Mouse (Mus musculus): Measurements from ENCODE around the gene Tdrkh. TPM values are rescaled to one million over a fixed set of nuclear protein-coding genes. Genes with fewer than 3 reads are reported as not detected.

Tdrkh gene
- polyA plus RNA-seq, 1 experiment = not detected

- peak overlapping the region; percentile 96 for H3K27ac ChIP-seq (ENCODE audit: insufficient read depth, low read depth, low read length)
- TF ChIP-seq CTCF (IDR thresholded peaks at IDR 0.05; ENCODE audit: insufficient read depth, low read depth, low read length) (no peak), POLR2A (IDR thresholded peaks at IDR 0.05; ENCODE audit: insufficient read depth, low read depth, low read length) (no peak)
- peaks cover 45% of the 10 kb centered on the region for H3K4me1 ChIP-seq (ENCODE audit: control insufficient read depth, insufficient read depth, low read length)
- peak overlapping the region; percentile 78 for H3K4me3 ChIP-seq (ENCODE audit: insufficient read depth, low read depth, low read length)
- 3% methylated on average over 9 of the region's 9 CpGs for WGBS
These were observed 65.6 kb downstream of the Tdrkh start for GRCm38 (mm10) chr3:94478591-94479169.

DNA sequence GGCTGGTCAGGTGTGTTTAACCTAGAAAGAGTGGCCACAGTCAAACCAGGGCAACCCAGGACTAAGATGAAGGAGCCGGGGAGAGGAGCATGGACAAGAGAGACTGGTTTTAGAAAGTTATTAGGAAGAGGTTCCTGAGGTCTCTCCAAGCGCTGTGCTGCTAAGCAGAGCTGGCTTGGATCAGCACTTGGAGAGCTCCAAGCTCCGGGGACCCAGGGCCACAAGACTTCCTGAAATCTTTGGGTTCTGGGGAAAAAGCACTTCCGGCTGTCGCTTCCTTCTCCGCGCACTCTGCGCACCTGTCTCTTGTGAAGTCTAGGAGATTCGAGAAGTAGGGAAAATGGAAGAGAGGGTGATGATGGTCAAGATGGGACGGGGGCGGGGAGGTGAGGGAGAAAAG is 66.5 kb downstream of the Tdrkh start:
- H3K27ac ChIP-seq (ENCODE audit: insufficient read depth, low read depth, low read length) = peak overlapping the region; percentile 96
- H3K4me1 ChIP-seq (ENCODE audit: control insufficient read depth, insufficient read depth, low read length) = peaks cover 50% of the 10 kb centered on the region
- 7% methylated on average over 11 of the region's 11 CpGs for WGBS
- no peak for TF ChIP-seq CTCF (IDR thresholded peaks at IDR 0.05; ENCODE audit: insufficient read depth, low read depth, low read length)
- no peak for TF ChIP-seq POLR2A (IDR thresholded peaks at IDR 0.05; ENCODE audit: insufficient read depth, low read depth, low read length)
- H3K4me3 ChIP-seq (ENCODE audit: insufficient read depth, low read depth, low read length) = peak overlapping the region; percentile 78

DNA sequence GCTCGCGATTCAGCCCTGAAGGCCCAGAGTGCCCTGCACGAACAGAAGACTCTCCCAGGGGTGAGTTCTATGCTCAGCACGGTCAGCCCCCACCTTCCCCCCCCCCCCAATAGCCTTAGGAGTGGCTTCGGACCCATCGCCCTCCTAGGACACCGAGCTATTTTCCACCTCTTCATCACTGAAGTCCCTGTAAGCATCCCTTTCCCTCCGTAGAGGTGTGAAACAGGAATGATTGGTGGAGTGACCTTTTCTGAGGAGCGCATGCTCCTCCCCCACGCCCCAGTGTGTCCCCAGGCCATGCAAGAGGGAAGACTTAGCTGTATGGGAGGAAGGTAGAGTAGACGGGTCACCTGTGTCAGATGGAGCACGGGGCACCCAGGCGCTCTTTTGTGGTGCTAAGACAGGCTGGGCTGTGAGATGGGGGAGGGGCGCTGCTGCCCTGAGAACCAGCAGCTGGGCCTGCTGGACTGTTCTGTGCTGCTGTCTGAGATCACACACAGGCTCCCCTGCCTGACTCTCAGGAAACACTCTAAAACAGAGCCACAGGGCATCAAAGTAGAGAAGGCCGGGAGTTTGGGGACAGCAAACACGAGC is 67.3 kb downstream of the Tdrkh start, which contains the start of gene Riiad1:
Gene Riiad1 (minus strand): TSS at position 51 of the 594 bp plus-strand sequence.
- WGBS = 19% methylated on average over 16 of the region's 16 CpGs
- peak within 1 kb of the TSS; percentile 78 for H3K4me3 ChIP-seq (ENCODE audit: insufficient read depth, low read depth, low read length)
- H3K27ac ChIP-seq (ENCODE audit: insufficient read depth, low read depth, low read length) = peak within 1 kb of the TSS; percentile 96
- no peak for TF ChIP-seq CTCF (IDR thresholded peaks at IDR 0.05; ENCODE audit: insufficient read depth, low read depth, low read length)
- TF ChIP-seq POLR2A (IDR thresholded peaks at IDR 0.05; ENCODE audit: insufficient read depth, low read depth, low read length) = no peak
- peaks cover 58% of the 10 kb centered on the region for H3K4me1 ChIP-seq (ENCODE audit: control insufficient read depth, insufficient read depth, low read length)

DNA sequence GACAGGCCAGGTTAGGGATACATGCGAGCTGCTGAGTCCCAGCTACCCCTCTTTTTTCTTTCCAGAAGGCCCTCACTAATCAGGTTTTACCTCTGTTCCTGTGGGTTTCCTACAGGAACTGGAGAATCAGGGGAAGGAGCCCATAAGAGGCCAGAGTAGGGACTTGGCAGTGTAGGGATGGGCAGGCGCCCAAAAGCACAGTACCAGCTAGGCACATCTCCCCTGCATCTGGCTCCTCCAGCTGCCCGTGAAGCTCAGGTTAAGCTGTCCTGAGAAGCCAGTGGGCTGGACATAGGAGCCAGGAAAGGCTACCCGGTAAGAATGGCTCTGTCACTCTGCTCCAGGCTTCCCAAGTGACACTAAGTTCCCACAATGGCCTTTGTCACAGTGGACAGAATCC is 68.4 kb downstream of the Tdrkh start:
- Histone ChIP-seq H3K4me3 (ENCODE audit: insufficient read depth, low read depth, low read length) (no peak overlapping the region), H3K27ac (ENCODE audit: insufficient read depth, low read depth, low read length) (peak overlapping the region; percentile 20; the same call in 1 of the 2 replicates), H3K4me1 (ENCODE audit: control insufficient read depth, insufficient read depth, low read length) (peaks cover 64% of the 10 kb centered on the region)
- 54% methylated on average over 4 of the region's 4 CpGs for WGBS
- no peak for TF ChIP-seq CTCF (IDR thresholded peaks at IDR 0.05; ENCODE audit: insufficient read depth, low read depth, low read length)
- TF ChIP-seq POLR2A (IDR thresholded peaks at IDR 0.05; ENCODE audit: insufficient read depth, low read depth, low read length) = no peak

DNA sequence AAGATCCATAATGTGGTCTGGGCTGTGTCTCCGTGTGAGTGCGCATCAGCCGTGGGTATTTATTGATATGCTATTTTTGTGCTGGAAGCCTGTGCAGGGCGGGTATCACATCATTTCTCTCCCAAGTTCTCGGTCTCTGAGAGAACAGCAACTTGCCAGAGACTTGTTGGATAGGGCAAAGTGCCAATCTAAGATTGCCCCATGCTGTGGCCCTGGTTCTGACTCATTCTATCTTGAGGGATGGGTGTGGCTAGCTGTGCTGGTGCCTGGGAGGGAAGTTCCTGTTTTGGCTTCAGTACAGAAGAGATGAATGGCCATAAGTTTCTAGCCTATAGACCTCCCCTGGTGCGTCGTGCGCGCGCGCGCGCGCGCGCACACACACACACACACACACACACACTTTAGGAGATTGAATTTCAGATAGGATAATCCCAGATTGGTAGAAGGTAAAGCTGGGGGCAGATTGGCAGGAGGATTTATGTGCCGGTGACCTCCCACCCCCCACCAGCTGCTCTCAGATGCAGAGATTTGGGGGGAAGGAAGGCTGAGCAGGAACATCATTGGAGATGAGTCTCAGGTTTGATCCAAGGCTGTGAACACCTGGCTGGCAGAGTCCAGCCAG is 69.8 kb downstream of the Tdrkh start:
- TF ChIP-seq POLR2A (IDR thresholded peaks at IDR 0.05; ENCODE audit: insufficient read depth, low read depth, low read length) (no peak), CTCF (IDR thresholded peaks at IDR 0.05; ENCODE audit: insufficient read depth, low read depth, low read length) (no peak)
- Histone ChIP-seq H3K27ac (ENCODE audit: insufficient read depth, low read depth, low read length) (peak overlapping the region; percentile 86), H3K4me3 (ENCODE audit: insufficient read depth, low read depth, low read length) (0 out of 2 replicates have a peak overlapping the region, but pooled peaks have one; percentile 2), H3K4me1 (ENCODE audit: control insufficient read depth, insufficient read depth, low read length) (peaks cover 72% of the 10 kb centered on the region)
- whole genome bisulfite sequencing = 57% methylated on average over 17 of the region's 17 CpGs

- peak overlapping the region; percentile 96 for H3K27ac ChIP-seq (ENCODE audit: insufficient read depth, low read depth, low read length)
- TF ChIP-seq CTCF (IDR thresholded peaks at IDR 0.05; ENCODE audit: insufficient read depth, low read depth, low read length) (0 out of 2 replicates have a peak, but pooled peaks have one; percentile 12), POLR2A (IDR thresholded peaks at IDR 0.05; ENCODE audit: insufficient read depth, low read depth, low read length) (no peak)
- H3K4me3 ChIP-seq (ENCODE audit: insufficient read depth, low read depth, low read length) = peak overlapping the region; percentile 20
- WGBS = 9% methylated on average over 20 of the region's 20 CpGs
- H3K4me1 ChIP-seq (ENCODE audit: control insufficient read depth, insufficient read depth, low read length) = peaks cover 78% of the 10 kb centered on the region
These were observed 70.8 kb downstream of the Tdrkh start for GRCm38 (mm10) chr3:94483790-94484439.

Other genes with a start within 250 kb of the Tdrkh start
- not detected in 2 replicates for gene Gm10696, start 235.1 kb upstream of the Tdrkh start, polyA plus RNA-seq (2012; ENCODE audit: insufficient read depth, insufficient read length, low replicate concordance, missing spikeins)
- gene Gm5286, start 216.6 kb upstream of the Tdrkh start, polyA plus RNA-seq (2012; ENCODE audit: insufficient read depth, insufficient read length, low replicate concordance, missing spikeins) = not detected in 2 replicates
- not detected in 2 replicates for gene Gm4778, start 149.2 kb upstream of the Tdrkh start, polyA plus RNA-seq (2012; ENCODE audit: insufficient read depth, insufficient read length, low replicate concordance, missing spikeins)
- gene Them4, start 103.2 kb upstream of the Tdrkh start, polyA plus RNA-seq (2012; ENCODE audit: insufficient read depth, insufficient read length, low replicate concordance, missing spikeins) = not detected in 2 replicates
- not detected in 2 replicates for gene Them5, start 71.2 kb upstream of the Tdrkh start, polyA plus RNA-seq (2012; ENCODE audit: insufficient read depth, insufficient read length, low replicate concordance, missing spikeins)
- not detected in 2 replicates for gene C2cd4d, start 50.8 kb upstream of the Tdrkh start, polyA plus RNA-seq (2012; ENCODE audit: insufficient read depth, insufficient read length, low replicate concordance, missing spikeins)
- 118 TPM in 1 of 2 replicates, not detected in the other for gene Rorc, start 40.5 kb upstream of the Tdrkh start, polyA plus RNA-seq (2012; ENCODE audit: insufficient read depth, insufficient read length, low replicate concordance, missing spikeins)
- not detected in 2 replicates for gene Lingo4, start 14.8 kb upstream of the Tdrkh start, polyA plus RNA-seq (2012; ENCODE audit: insufficient read depth, insufficient read length, low replicate concordance, missing spikeins)
- gene Mrpl9, start 30.0 kb downstream of the Tdrkh start, polyA plus RNA-seq (2012; ENCODE audit: insufficient read depth, insufficient read length, low replicate concordance, missing spikeins) = not detected in 2 replicates
- not detected in 2 replicates for gene Oaz3, start 30.6 kb downstream of the Tdrkh start, polyA plus RNA-seq (2012; ENCODE audit: insufficient read depth, insufficient read length, low replicate concordance, missing spikeins)
- 386 TPM in 1 of 2 replicates, not detected in the other for gene Celf3, start 65.0 kb downstream of the Tdrkh start, polyA plus RNA-seq (2012; ENCODE audit: insufficient read depth, insufficient read length, low replicate concordance, missing spikeins)
- gene Riiad1, start 67.1 kb downstream of the Tdrkh start, polyA plus RNA-seq (2012; ENCODE audit: insufficient read depth, insufficient read length, low replicate concordance, missing spikeins) = not detected in 2 replicates
- not detected in 2 replicates for gene Snx27, start 169.4 kb downstream of the Tdrkh start, polyA plus RNA-seq (2012; ENCODE audit: insufficient read depth, insufficient read length, low replicate concordance, missing spikeins)
- not detected in 2 replicates for gene Gm10972, start 229.8 kb downstream of the Tdrkh start, polyA plus RNA-seq (2012; ENCODE audit: insufficient read depth, insufficient read length, low replicate concordance, missing spikeins)
- gene Tuft1, start 245.6 kb downstream of the Tdrkh start, polyA plus RNA-seq (2012; ENCODE audit: insufficient read depth, insufficient read length, low replicate concordance, missing spikeins) = not detected in 2 replicates

All from olfactory bulb, adult 2 months (tissue).